Mouse (Mus musculus): ENCODE measurements around the gene Lypd4. TPM values are rescaled to one million over a fixed set of nuclear protein-coding genes. Genes with fewer than 3 reads are reported as not detected.
"Not testable (repeated sequence)": the region's sequence is repeated elsewhere in the genome, so short reads cannot be mapped to it uniquely, and the experiment has no call there.

The Lypd4 gene
- total RNA-seq, 2 experiments from 2014 or later: not detected

- not testable (repeated sequence) for DNase-seq
Measured at GRCm38 (mm10) chr7:24846576-24846975, 23.2 kb downstream of the Lypd4 start.

DNA sequence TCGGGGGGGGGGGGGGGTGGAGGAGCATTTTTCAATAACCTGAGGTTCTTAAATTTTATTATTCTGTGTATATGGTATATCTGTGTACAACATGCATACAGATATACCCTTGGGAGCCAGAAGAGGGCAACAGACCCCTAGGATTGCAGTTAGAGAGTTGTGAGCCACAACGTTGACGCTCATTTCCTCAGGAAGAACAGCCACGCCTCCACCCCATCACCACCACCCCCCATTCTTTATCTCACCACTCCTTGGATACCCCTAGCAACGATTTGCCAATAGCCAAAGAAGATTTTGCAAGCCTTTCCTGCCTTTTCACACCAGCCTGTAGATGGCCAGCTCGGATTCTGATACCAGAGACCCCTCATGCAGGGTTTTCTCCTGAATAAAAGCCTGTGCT is 24.0 kb downstream of the Lypd4 start:
- no peak for DNase-seq

DNA sequence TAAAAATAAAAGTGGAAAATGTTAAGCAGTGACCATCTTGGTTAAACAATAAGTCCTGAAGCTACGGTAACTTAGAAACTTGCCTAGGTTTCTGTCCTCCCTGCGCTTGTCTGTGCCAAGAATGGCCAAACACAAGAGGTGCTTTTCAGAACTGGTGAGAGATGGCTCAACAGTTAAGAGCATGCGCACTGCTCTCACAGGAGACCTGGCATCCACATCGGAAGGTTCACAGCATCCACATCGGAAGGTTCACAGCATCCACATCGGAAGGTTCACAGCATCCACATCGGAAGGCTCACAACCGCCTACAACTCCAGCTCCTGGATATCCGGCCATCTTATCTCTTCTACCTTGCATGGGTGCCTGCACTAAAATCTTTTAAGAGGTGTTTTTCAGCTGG is 24.6 kb downstream of the Lypd4 start:
- no peak for DNase-seq

DNA sequence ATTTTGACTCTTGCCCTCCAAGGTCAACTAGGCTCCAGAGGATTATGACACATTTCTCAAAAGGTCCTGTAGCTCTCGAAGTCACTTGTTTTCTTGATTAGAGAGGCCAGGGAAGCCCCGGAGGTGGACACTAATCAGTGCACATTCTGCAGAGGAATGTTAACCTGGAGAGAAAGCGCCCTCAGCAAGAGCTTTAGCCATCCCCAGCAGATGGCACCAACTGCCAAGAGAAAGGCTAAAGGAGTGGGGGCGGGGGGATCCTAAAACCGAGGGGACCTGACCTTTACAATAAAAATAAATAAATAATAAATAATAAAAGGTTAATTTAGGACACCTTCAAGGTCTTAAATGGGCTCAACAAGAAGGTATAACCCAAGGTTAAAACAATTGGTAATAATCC is 25.6 kb downstream of the Lypd4 start:
- no peak for DNase-seq

DNA sequence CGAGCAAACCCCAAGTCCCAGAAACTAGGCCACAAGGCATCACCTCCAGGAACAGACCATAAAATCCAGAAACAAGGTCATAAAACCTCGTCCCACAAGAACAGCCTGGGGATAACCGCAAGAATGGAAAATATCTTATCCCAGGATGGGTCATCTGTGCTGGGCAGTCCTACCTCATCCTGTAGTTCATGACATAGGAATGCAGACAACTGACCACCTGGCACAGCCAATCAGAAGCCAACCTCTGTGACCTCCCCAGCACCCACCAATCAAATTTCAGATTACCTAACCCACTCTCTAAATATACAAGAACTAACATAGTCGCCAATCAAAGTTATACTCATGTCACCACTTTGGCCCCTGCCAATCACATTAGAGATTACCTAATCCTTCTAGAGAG is 28.7 kb downstream of the Lypd4 start:
- DNase-seq: no peak

GRCm38 (mm10) chr7:24840331-24840730 is 29.4 kb downstream of the Lypd4 start:
- DNase-seq: no peak

GRCm38 (mm10) chr7:24839410-24839808 is 30.3 kb downstream of the Lypd4 start:
- no peak for DNase-seq

GRCm38 (mm10) chr7:24838732-24839409 is 30.9 kb downstream of the Lypd4 start:
- not testable (repeated sequence) for DNase-seq

DNA sequence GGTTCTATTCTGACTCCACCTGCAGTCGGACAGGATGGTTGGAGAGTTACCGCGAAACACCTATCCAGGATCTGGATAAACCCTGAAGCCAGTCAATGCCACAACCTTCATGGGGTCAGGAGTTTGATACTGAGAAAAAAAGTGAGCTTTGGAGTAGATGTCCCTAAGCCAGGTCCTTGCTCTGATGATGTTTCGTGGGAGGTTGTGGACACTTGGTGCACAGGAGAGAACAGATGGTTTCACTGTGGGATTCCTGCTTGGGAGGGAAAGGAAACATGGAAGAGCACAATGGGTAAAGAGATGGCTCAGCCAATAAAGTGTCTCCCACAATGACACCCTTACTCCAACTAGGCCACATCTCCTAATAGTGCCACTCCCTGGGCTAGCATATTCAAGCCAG is 42.6 kb downstream of the Lypd4 start:
- DNase-seq: no peak

- DNase-seq: no peak
Measured at GRCm38 (mm10) chr7:24824452-24824851, 45.3 kb downstream of the Lypd4 start.

DNA sequence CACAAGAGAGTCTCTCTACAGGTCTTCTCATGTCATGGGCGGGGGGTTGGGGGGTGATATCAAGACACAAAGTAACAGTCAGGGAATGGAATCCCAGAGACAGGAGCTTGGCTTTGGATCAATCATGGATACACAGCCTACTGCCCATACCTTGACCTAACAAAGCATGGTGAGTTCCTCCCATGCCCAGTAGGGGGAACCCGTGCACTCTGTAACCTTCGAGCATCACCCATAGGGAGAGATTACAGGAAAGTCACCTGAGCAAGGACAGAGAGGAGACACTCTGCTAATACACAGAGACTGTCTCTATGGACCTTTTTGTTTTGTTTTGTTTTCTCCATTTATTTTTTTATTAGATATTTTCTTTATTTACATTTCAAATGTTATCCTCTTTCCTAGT is 52.2 kb downstream of the Lypd4 start:
- no peak for DNase-seq

Other genes starting within 250 kb of the Lypd4 start
- gene Lypd3, start 233.4 kb downstream of the Lypd4 start, total RNA-seq (2021): not detected
- gene Tex101, start 193.3 kb downstream of the Lypd4 start, total RNA-seq (2021): not detected
- gene BC049730, start 160.7 kb downstream of the Lypd4 start, total RNA-seq (2021): not detected
- gene Gm4763, start 143.0 kb downstream of the Lypd4 start, total RNA-seq (2021): not detected
- not detected for gene Cd177, start 109.6 kb downstream of the Lypd4 start, total RNA-seq (2021)
- not detected for gene Ceacam10, start 92.7 kb downstream of the Lypd4 start, total RNA-seq (2021)
- gene Gm9844, start 7.7 kb downstream of the Lypd4 start, total RNA-seq (2021): not detected
- gene Dmrtc2, start 116 bp upstream of the Lypd4 start, total RNA-seq (2021): not detected
- 100 to 1,000 TPM; 300 to 345 TPM for gene Rps19, start 14.4 kb upstream of the Lypd4 start, total RNA-seq (2021)
- gene Cd79a, start 27.4 kb upstream of the Lypd4 start, total RNA-seq (2021): under 1 TPM in 1 of 2 experiments, not detected in 1; 0.24 TPM
- 10 to 100 TPM; 30.9 to 34.2 TPM for gene Arhgef1, start 33.0 kb upstream of the Lypd4 start, total RNA-seq (2021)
- not detected for gene Gm4881, start 74.6 kb upstream of the Lypd4 start, total RNA-seq (2021)
- 100 to 1,000 TPM; 191 to 193 TPM for gene Rabac1, start 102.8 kb upstream of the Lypd4 start, total RNA-seq (2021)
- gene Atp1a3, start 136.0 kb upstream of the Lypd4 start, total RNA-seq (2021): under 1 TPM in 1 of 2 experiments, not detected in 1; 0.46 TPM
- 1 to 10 TPM; 2.3 to 2.7 TPM for gene Grik5, start 202.4 kb upstream of the Lypd4 start, total RNA-seq (2021)
- 1 to 10 TPM; 6.1 to 6.3 TPM for gene Zfp574, start 202.6 kb upstream of the Lypd4 start, total RNA-seq (2021)